Mouse (Mus musculus): Measurements from ENCODE around the gene Trnp1.

The Trnp1 gene

GRCm38 (mm10) chr4:133498160-133498724, at the start of gene Trnp1:
TSS of gene Trnp1 (minus strand) at chr4:133498550.
- Histone ChIP-seq H3K9me3 (ENCODE audit: low read length) (no peaks in the 10 kb centered on the region), H3K4me3 (replicated peaks; ENCODE audit: low read length) (peak within 1 kb of the TSS; percentile 88), H3K4me1 (replicated peaks; ENCODE audit: low read depth, low read length) (peaks cover 49% of the 10 kb centered on the region), H3K27me3 (ENCODE audit: insufficient read depth, low read length) (peaks cover 62% of the 10 kb centered on the region), H3K36me3 (ENCODE audit: insufficient read depth, low read length) (no peaks in the 10 kb centered on the region)
- no peak for TF ChIP-seq POU5F1 (IDR thresholded peaks at IDR 0.05; ENCODE audit: borderline replicate concordance, low read length)

- no peak for TF ChIP-seq POU5F1 (IDR thresholded peaks at IDR 0.05; ENCODE audit: borderline replicate concordance, low read length)
- TF ChIP-seq CTCF (conservative IDR thresholded peaks at IDR 0.05; ENCODE audit: low read length): no peak
- no peak for TF ChIP-seq NANOG (IDR thresholded peaks at IDR 0.05; ENCODE audit: borderline replicate concordance, low read length)
- H3K9me3 ChIP-seq (ENCODE audit: low read length): no peaks in the 10 kb centered on the region
- peaks cover 49% of the 10 kb centered on the region for H3K4me1 ChIP-seq (replicated peaks; ENCODE audit: low read depth, low read length)
- H3K4me3 ChIP-seq (replicated peaks; ENCODE audit: low read length): peak within 1 kb of the TSS; percentile 98
- H3K27me3 ChIP-seq (ENCODE audit: insufficient read depth, low read length): peaks cover 4% of the 10 kb centered on the region; the same call in 1 of the 2 replicates
- H3K36me3 ChIP-seq (ENCODE audit: insufficient read depth, low read length): peaks cover 39% of the 10 kb centered on the region
These were observed 47.2 kb upstream of the Trnp1 start, which contains the start of gene Nudc for GRCm38 (mm10) chr4:133545272-133546231. TSS of gene Nudc (minus strand) at chr4:133545996.

GRCm38 (mm10) chr4:133536652-133537051, 38.3 kb upstream of the Trnp1 start:
- Histone ChIP-seq H3K4me1 (replicated peaks; ENCODE audit: low read depth, low read length) (peaks cover 62% of the 10 kb centered on the region), H3K4me3 (replicated peaks; ENCODE audit: low read length) (no peak overlapping the region), H3K9me3 (ENCODE audit: low read length) (no peaks in the 10 kb centered on the region), H3K36me3 (ENCODE audit: insufficient read depth, low read length) (peaks cover 94% of the 10 kb centered on the region), H3K27me3 (ENCODE audit: insufficient read depth, low read length) (no peaks in the 10 kb centered on the region)
- TF ChIP-seq POU5F1 (IDR thresholded peaks at IDR 0.05; ENCODE audit: borderline replicate concordance, low read length) (no peak), NANOG (IDR thresholded peaks at IDR 0.05; ENCODE audit: borderline replicate concordance, low read length) (no peak), CTCF (conservative IDR thresholded peaks at IDR 0.05; ENCODE audit: low read length) (no peak)

- Histone ChIP-seq H3K27me3 (ENCODE audit: insufficient read depth, low read length) (no peaks in the 10 kb centered on the region), H3K4me3 (replicated peaks; ENCODE audit: low read length) (no peak overlapping the region), H3K4me1 (replicated peaks; ENCODE audit: low read depth, low read length) (peaks cover 61% of the 10 kb centered on the region), H3K9me3 (ENCODE audit: low read length) (no peaks in the 10 kb centered on the region), H3K36me3 (ENCODE audit: insufficient read depth, low read length) (peaks cover 94% of the 10 kb centered on the region)
- TF ChIP-seq NANOG (IDR thresholded peaks at IDR 0.05; ENCODE audit: borderline replicate concordance, low read length): no peak
- TF ChIP-seq POU5F1 (IDR thresholded peaks at IDR 0.05; ENCODE audit: borderline replicate concordance, low read length): no peak
- TF ChIP-seq CTCF (conservative IDR thresholded peaks at IDR 0.05; ENCODE audit: low read length): no peak
These were observed 37.7 kb upstream of the Trnp1 start for GRCm38 (mm10) chr4:133536081-133536480.

DNA sequence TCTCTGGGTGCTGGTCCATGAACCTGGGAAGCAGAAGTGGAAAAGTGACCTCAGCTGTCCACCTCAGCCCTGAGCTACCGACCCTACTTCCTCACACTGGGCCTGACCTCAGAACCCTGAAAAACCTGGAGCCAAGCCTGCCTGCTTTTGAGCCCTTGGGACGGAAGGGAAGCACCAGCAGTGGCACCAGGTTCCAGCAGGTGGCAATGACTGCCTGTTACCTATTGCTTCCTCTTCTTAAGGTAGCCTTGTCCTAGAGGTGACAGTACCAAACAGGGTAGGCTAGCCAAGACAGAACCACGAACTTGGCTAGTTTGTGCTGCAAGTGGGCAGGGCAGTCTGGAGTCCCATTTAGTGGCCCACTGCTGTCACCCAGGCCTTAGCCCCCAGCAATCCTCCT, 34.4 kb upstream of the Trnp1 start:
- H3K36me3 ChIP-seq (ENCODE audit: insufficient read depth, low read length): peaks cover 98% of the 10 kb centered on the region
- peaks cover 63% of the 10 kb centered on the region for H3K4me1 ChIP-seq (replicated peaks; ENCODE audit: low read depth, low read length)
- H3K27me3 ChIP-seq (ENCODE audit: insufficient read depth, low read length): no peaks in the 10 kb centered on the region
- no peaks in the 10 kb centered on the region for H3K9me3 ChIP-seq (ENCODE audit: low read length)
- no peak overlapping the region for H3K4me3 ChIP-seq (replicated peaks; ENCODE audit: low read length)
- TF ChIP-seq CTCF (conservative IDR thresholded peaks at IDR 0.05; ENCODE audit: low read length) (no peak), POU5F1 (IDR thresholded peaks at IDR 0.05; ENCODE audit: borderline replicate concordance, low read length) (no peak), NANOG (IDR thresholded peaks at IDR 0.05; ENCODE audit: borderline replicate concordance, low read length) (no peak)

DNA sequence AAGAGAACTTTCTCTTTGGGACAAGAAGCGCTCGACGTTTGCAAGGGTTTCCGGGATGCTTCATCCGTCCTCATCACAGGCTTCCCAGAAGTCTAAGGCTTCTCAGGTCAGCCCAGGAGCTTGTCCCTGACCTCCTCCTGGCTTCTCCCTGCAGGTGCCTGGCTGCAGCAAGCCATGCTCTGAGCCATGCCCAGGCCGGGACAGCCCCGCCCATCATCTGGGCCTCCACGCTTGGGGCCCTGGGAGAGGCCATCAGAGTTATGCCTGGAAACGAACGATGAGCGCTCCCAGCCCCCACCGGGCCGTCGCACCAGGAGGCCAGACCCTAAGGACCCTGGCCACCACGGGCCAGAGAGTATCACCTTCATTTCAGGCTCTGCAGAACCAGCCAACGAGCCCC, 29.4 kb upstream of the Trnp1 start:
- Histone ChIP-seq H3K9me3 (ENCODE audit: low read length) (no peaks in the 10 kb centered on the region), H3K4me1 (replicated peaks; ENCODE audit: low read depth, low read length) (peaks cover 39% of the 10 kb centered on the region), H3K4me3 (replicated peaks; ENCODE audit: low read length) (peak overlapping the region; percentile 66), H3K36me3 (ENCODE audit: insufficient read depth, low read length) (peaks cover 52% of the 10 kb centered on the region), H3K27me3 (ENCODE audit: insufficient read depth, low read length) (no peaks in the 10 kb centered on the region)
- no peak for TF ChIP-seq CTCF (conservative IDR thresholded peaks at IDR 0.05; ENCODE audit: low read length)
- TF ChIP-seq POU5F1 (IDR thresholded peaks at IDR 0.05; ENCODE audit: borderline replicate concordance, low read length): no peak
- no peak for TF ChIP-seq NANOG (IDR thresholded peaks at IDR 0.05; ENCODE audit: borderline replicate concordance, low read length)

DNA sequence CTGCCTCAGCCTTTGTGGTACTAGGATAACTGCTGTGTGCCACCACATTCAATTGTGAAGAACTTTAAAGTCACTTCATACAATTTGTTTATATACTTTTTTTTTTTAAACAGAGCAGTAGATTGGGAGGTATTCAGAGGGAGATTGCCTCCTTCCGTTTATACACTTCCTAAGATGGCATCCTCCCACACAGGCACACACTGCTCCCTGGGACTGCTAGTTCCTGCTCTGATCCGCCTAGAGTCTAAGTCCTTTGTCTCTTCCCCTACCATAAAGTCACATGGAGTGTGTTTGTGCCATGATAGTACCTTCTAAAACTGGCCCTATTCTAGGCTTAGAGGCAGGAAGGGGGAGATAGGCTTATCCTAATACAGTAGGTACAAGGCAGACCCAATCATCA, 23.2 kb upstream of the Trnp1 start:
- Histone ChIP-seq H3K4me3 (replicated peaks; ENCODE audit: low read length) (no peak overlapping the region), H3K27me3 (ENCODE audit: insufficient read depth, low read length) (peaks cover 28% of the 10 kb centered on the region), H3K36me3 (ENCODE audit: insufficient read depth, low read length) (no peaks in the 10 kb centered on the region), H3K4me1 (replicated peaks; ENCODE audit: low read depth, low read length) (peaks cover 6% of the 10 kb centered on the region; the same call in 1 of the 2 replicates), H3K9me3 (ENCODE audit: low read length) (no peaks in the 10 kb centered on the region)
- TF ChIP-seq CTCF (conservative IDR thresholded peaks at IDR 0.05; ENCODE audit: low read length): no peak
- TF ChIP-seq POU5F1 (IDR thresholded peaks at IDR 0.05; ENCODE audit: borderline replicate concordance, low read length): no peak
- no peak for TF ChIP-seq NANOG (IDR thresholded peaks at IDR 0.05; ENCODE audit: borderline replicate concordance, low read length)

DNA sequence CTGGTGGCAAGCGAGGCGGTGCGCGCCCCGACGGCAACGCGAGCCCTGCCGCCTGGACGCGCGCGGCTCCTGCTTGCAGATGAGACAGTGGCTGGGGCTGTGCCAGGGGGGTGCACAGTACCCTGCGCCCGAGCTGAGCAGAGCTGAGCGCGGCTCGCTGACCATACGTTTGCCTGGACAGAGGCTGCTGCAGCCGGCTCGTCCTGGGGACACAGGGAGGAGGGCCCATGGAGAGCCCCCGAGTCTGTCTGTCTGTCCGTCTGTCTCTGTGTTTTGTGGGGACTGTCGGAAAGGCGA, 21.0 kb upstream of the Trnp1 start:
- no peaks in the 10 kb centered on the region for H3K9me3 ChIP-seq (ENCODE audit: low read length)
- H3K4me1 ChIP-seq (replicated peaks; ENCODE audit: low read depth, low read length): peaks cover 6% of the 10 kb centered on the region; the same call in 1 of the 2 replicates
- H3K4me3 ChIP-seq (replicated peaks; ENCODE audit: low read length): peak overlapping the region; percentile 83
- TF ChIP-seq CTCF (conservative IDR thresholded peaks at IDR 0.05; ENCODE audit: low read length) (no peak), NANOG (IDR thresholded peaks at IDR 0.05; ENCODE audit: borderline replicate concordance, low read length) (no peak), POU5F1 (IDR thresholded peaks at IDR 0.05; ENCODE audit: borderline replicate concordance, low read length) (no peak)
- no peaks in the 10 kb centered on the region for H3K36me3 ChIP-seq (ENCODE audit: insufficient read depth, low read length)
- peaks cover 28% of the 10 kb centered on the region for H3K27me3 ChIP-seq (ENCODE audit: insufficient read depth, low read length)
